Mouse (Mus musculus) heart, embryonic 12.5 days (tissue): ENCODE data around the gene Gm6676. TPM values are rescaled to one million over a fixed set of nuclear protein-coding genes. Genes with fewer than 3 reads are reported as not detected.
"Not testable (repeated sequence)": the region's sequence is repeated elsewhere in the genome, so short reads cannot be mapped to it uniquely, and the experiment has no call there.

Experiments used
- ATAC-seq: fragments of 200-750 bp; cut with Nextera tagmentation; 2 replicates; pipeline ENCODE4 v1.8.0; 2017; ENCODE audit warnings: moderate TSS enrichment, moderate library complexity; ENCODE audit not compliant: insufficient number of reproducible peaks, low FRiP score
- H3K27ac ChIP-seq: fragments of 300-500 bp; sonication (generic); 2 replicates; pipeline ENCODE4 v1.5.1; 2016; ENCODE audit warnings: mild to moderate bottlenecking, moderate library complexity; ENCODE audit not compliant: poor library complexity, severe bottlenecking
- H3K27me3 ChIP-seq: fragments of 300-500 bp; sonication (generic); replicated peaks from 2 replicates; pipeline ENCODE4 v1.6.1; 2016; ENCODE audit warnings: mild to moderate bottlenecking, moderate library complexity
- H3K36me3 ChIP-seq: fragments of 300-500 bp; sonication (generic); 2 replicates; pipeline ENCODE4 v1.6.1; 2016; ENCODE audit warnings: mild to moderate bottlenecking, moderate library complexity
- H3K4me1 ChIP-seq: fragments of 300-500 bp; sonication (generic); replicated peaks from 2 replicates; pipeline ENCODE4 v1.6.1; 2016; ENCODE audit warnings: mild to moderate bottlenecking
- H3K4me2 ChIP-seq: fragments of 300-500 bp; sonication (generic); 2 replicates; pipeline ENCODE4 v1.6.1; 2016; ENCODE audit warnings: mild to moderate bottlenecking, moderate library complexity
- H3K4me3 ChIP-seq: fragments of 300-500 bp; sonication (generic); 2 replicates; pipeline ENCODE4 v1.5.1; 2016; ENCODE audit warnings: mild to moderate bottlenecking
- H3K9ac ChIP-seq: fragments of 300-500 bp; sonication (generic); 2 replicates; pipeline ENCODE4 v1.6.1; 2016; ENCODE audit warnings: mild to moderate bottlenecking, moderate library complexity
- H3K9me3 ChIP-seq: fragments of 300-500 bp; sonication (generic); replicated peaks from 2 replicates; pipeline ENCODE4 v1.6.1; 2016; ENCODE audit warnings: mild to moderate bottlenecking, moderate library complexity
- WGBS: fragments of 180-500 bp; shearing (Covaris S2); methylation state at CpG from one replicate; pipeline ENCODE4 v1.1.7; 2016; 5-methylcytosine and 5-hydroxymethylcytosine counted together
- polyA plus RNA-seq: library from polyadenylated mRNA; unstranded; fragments of >200 nt; fragmentation: Nextera tagmentation; extraction: Ambion mirVana; gene quantifications from 2 replicates; pipeline ENCODE4 v1.2.1, GENCODE M21; 2016

The Gm6676 gene
- not detected in 2 replicates for polyA plus RNA-seq

- H3K4me1 ChIP-seq, H3K9me3 ChIP-seq, H3K4me3 ChIP-seq, H3K9ac ChIP-seq, H3K4me2 ChIP-seq, H3K36me3 ChIP-seq, ATAC-seq, H3K27ac ChIP-seq, H3K27me3 ChIP-seq: not testable (repeated sequence)
- WGBS, result no CpG with 5 or more reads among the region's 2 CpGs
Measured at GRCm38 (mm10) chr14:7125312-7125711, at the start of gene Gm6676. Gene Gm6676, minus strand, starts transcription at chr14:7125412.

DNA sequence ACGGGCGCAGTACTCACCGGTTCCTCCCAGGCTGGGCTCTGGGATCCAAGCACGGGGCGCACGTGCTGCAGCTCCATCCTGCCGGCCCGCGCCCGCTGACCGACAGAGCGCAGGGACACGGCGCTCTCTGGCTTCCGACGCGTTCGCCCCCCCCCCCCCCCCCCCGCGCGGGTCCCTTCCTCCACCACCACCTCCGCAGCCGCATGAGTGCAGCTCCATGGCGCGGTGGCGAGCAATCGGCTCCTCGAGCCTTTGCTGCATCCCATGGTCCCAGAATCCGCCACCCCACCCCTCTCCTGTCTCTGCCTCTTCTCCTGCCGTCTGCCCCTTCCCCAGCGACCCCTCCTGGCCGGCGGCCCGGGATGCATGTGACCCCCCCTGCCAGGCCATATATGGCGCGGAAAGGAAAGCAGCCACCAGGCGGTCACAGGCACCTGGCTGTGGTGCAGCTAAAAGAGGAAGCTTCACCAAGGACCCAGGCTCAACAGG lies 49.3 kb upstream of the Gm6676 start, which contains the start of gene Gm3512:
Gene Gm3512 (minus strand): TSS at position 51 of the 489 bp plus-strand sequence.
- H3K27ac ChIP-seq, H3K36me3 ChIP-seq, ATAC-seq, H3K27me3 ChIP-seq, H3K4me2 ChIP-seq, H3K4me1 ChIP-seq, H3K9me3 ChIP-seq, H3K9ac ChIP-seq, H3K4me3 ChIP-seq: not testable (repeated sequence)
- WGBS, result no CpG with 5 or more reads among the region's 37 CpGs

GRCm38 (mm10) chr14:7105124-7105802 lies 19.9 kb downstream of the Gm6676 start:
- peak overlapping the region; percentile 76 for H3K27ac ChIP-seq
- not testable (repeated sequence) for ATAC-seq, H3K27me3 ChIP-seq

DNA sequence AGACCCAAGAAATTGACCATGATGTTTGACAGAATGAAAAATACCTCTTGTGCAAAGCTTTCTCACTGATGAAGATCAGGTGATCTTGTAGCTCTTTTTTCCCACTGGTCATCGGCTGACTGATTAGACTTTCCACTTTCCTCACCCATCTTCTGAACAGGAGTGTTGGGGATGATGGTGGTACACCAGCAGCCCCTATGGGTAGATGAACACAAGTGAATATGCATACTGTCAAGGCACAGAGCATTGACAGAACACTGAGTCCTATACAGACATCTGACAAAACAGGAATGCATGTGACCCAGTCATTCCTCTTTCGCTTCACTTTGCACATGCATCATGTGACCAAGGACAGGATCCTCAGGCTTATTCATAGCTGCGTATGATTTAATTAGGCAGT lies 24.7 kb downstream of the Gm6676 start, which contains the start of gene Gm3696:
Gene Gm3696 (minus strand): TSS at position 101 of the 400 bp plus-strand sequence.
- not testable (repeated sequence) for H3K9me3 ChIP-seq, H3K4me1 ChIP-seq, H3K9ac ChIP-seq, H3K27me3 ChIP-seq, H3K36me3 ChIP-seq, H3K4me3 ChIP-seq, H3K4me2 ChIP-seq, ATAC-seq, H3K27ac ChIP-seq
- WGBS, result 73% methylated on average over 1 of the region's 3 CpGs

More at GRCm38 (mm10) chr14:7105124-7105802, 19.9 kb downstream of the Gm6676 start:
- not testable (repeated sequence) for H3K9me3 ChIP-seq, H3K4me1 ChIP-seq, H3K36me3 ChIP-seq
- peak overlapping the region; percentile 65 for H3K4me2 ChIP-seq
- H3K4me3 ChIP-seq, result peak overlapping the region; percentile 54
- H3K9ac ChIP-seq, result peak overlapping the region; percentile 73
- 0% methylated on average over 7 of the region's 54 CpGs for WGBS

Other genes starting within 250 kb of the Gm6676 start
- gene Gm3667, start 235.4 kb downstream of the Gm6676 start, polyA plus RNA-seq, result 0.86 and 1.3 TPM in 2 replicates
- not detected in 2 replicates for gene Gm6356, start 151.6 kb downstream of the Gm6676 start, polyA plus RNA-seq
- 0.13 TPM in 1 of 2 replicates, not detected in the other for gene Gm10406, start 98.0 kb downstream of the Gm6676 start, polyA plus RNA-seq
- not detected in 2 replicates for gene Gm3685, start 80.4 kb downstream of the Gm6676 start, polyA plus RNA-seq
- gene Gm3696, start 24.8 kb downstream of the Gm6676 start, polyA plus RNA-seq, result 1.2 and 1.4 TPM in 2 replicates
- gene Gm3512, start 49.1 kb upstream of the Gm6676 start, polyA plus RNA-seq, result 3.4 and 4.1 TPM in 2 replicates
- not detected in 2 replicates for gene Gm16434, start 69.1 kb upstream of the Gm6676 start, polyA plus RNA-seq
- gene Gm3727, start 139.3 kb upstream of the Gm6676 start, polyA plus RNA-seq, result not detected in 2 replicates
- 2.4 TPM in 2 replicates for gene Gm3739, start 189.6 kb upstream of the Gm6676 start, polyA plus RNA-seq
- not detected in 2 replicates for gene Gm5797, start 207.0 kb upstream of the Gm6676 start, polyA plus RNA-seq
- gene Gm8374, start 239.7 kb upstream of the Gm6676 start, polyA plus RNA-seq, result not detected in 2 replicates